Mouse (Mus musculus): ENCODE results near the gene Tardbp. TPM values are rescaled to one million over a fixed set of nuclear protein-coding genes. Genes with fewer than 3 reads are reported as not detected.

Gene Tardbp
- total RNA-seq (2012; rRNA removed) (209 and 211 TPM in 2 replicates), polyA plus RNA-seq (2012; ENCODE audit: insufficient read depth in 1 of 2, insufficient read length in 2 of 2, low read depth in 1 of 2, low replicate concordance in 2 of 2, missing spikeins in 1 of 2) (100 to 1,000 TPM in 1 of 2 experiments, not detected in 1; 455 TPM)

- no peaks in the 10 kb centered on the region for H3K9me3 ChIP-seq (replicated peaks; ENCODE audit: insufficient read depth, low read length)
- H3K27me3 ChIP-seq (ENCODE audit: control insufficient read depth in 1 of 2, insufficient read depth in 2 of 2, low read length in 2 of 2), result no peaks in the 10 kb centered on the region
- H3K79me2 ChIP-seq (ENCODE audit: control insufficient read depth, insufficient read depth, low read length, poor library complexity), result peaks cover 43% of the 10 kb centered on the region
- peak within 1 kb of the TSS; percentile 100 for H3K9ac ChIP-seq (ENCODE audit: control insufficient read depth, low read depth, low read length, poor library complexity, severe bottlenecking)
- peak within 1 kb of the TSS; percentile 78 to 93 for H3K4me3 ChIP-seq (ENCODE audit: control insufficient read depth in 1 of 2, insufficient read depth in 1 of 2, low read depth in 2 of 2, low read length in 2 of 2)
- H3K36me3 ChIP-seq (ENCODE audit: control insufficient read depth in 1 of 2, insufficient read depth in 2 of 2, low read length in 2 of 2), result peaks cover 26 to 39% of the 10 kb centered on the region in 2 experiments
- H3K27ac ChIP-seq (ENCODE audit: control insufficient read depth, low read depth, low read length), result peak within 1 kb of the TSS; percentile 89
- DNase-seq (ENCODE audit: low read depth, low spot score), result peak; percentile 97
- peaks cover 2 to 29% of the 10 kb centered on the region in 2 experiments for H3K4me1 ChIP-seq (ENCODE audit: control insufficient read depth in 1 of 2, insufficient read depth in 2 of 2, low read length in 2 of 2)
- TF ChIP-seq EP300 (IDR thresholded peaks at IDR 0.05; ENCODE audit: low read depth in 1 of 2, low read length in 2 of 2) (peak in 1 of 2 experiments; percentile 4; a peak in 1 of 4 replicates), TBP (IDR thresholded peaks at IDR 0.05; ENCODE audit: low read depth, low read length) (peak; percentile 88), POLR2AphosphoS5 (IDR thresholded peaks at IDR 0.05; ENCODE audit: borderline replicate concordance, low read depth, low read length) (peak; percentile 46; the same call in 1 of the 2 replicates), CTCF (IDR thresholded peaks at IDR 0.05 in 2 of 3, conservative IDR thresholded peaks at IDR 0.05 in 1 of 3; ENCODE audit: control insufficient read depth in 1 of 3, insufficient read depth in 1 of 3, low read depth in 2 of 3, low read length in 3 of 3, poor library complexity in 1 of 3, severe bottlenecking in 1 of 3) (no peak), MAFK (IDR thresholded peaks at IDR 0.05; ENCODE audit: borderline replicate concordance, low read depth, low read length) (no peak), KAT2A (conservative IDR thresholded peaks at IDR 0.05; ENCODE audit: low read depth, low read length) (peak; percentile 64; the same call in 1 of the 2 replicates), ELF1 (IDR thresholded peaks at IDR 0.05; ENCODE audit: low read depth, low read length) (peak; percentile 84), USF2 (IDR thresholded peaks at IDR 0.05; ENCODE audit: borderline replicate concordance in 1 of 2, insufficient read depth in 1 of 2, low read depth in 1 of 2, low read length in 2 of 2) (no peak), MYC (IDR thresholded peaks at IDR 0.05; ENCODE audit: low read depth, low read length) (no peak), MYB (IDR thresholded peaks at IDR 0.05; ENCODE audit: low read depth, low read length) (peak; percentile 76), ZMIZ1 (IDR thresholded peaks at IDR 0.05; ENCODE audit: low read depth, low read length) (0 out of 2 replicates have a peak, but pooled peaks have one; percentile 22), HCFC1 (IDR thresholded peaks at IDR 0.05; ENCODE audit: low read depth, low read length) (peak; percentile 88), NELFE (IDR thresholded peaks at IDR 0.05; ENCODE audit: low read depth, low read length) (peak; percentile 88), BHLHE40 (IDR thresholded peaks at IDR 0.05; ENCODE audit: borderline replicate concordance, low read depth, low read length) (no peak), NRF1 (IDR thresholded peaks at IDR 0.05; ENCODE audit: insufficient read depth, low read depth, low read length, poor library complexity, severe bottlenecking) (peak; percentile 76), MAX (IDR thresholded peaks at IDR 0.05; ENCODE audit: low read length) (no peak), CHD2 (IDR thresholded peaks at IDR 0.05; ENCODE audit: low read length) (peak; percentile 90), MAZ (IDR thresholded peaks at IDR 0.05; ENCODE audit: low read depth, low read length) (peak; percentile 78; the same call in 1 of the 2 replicates), MEF2A (IDR thresholded peaks at IDR 0.05; ENCODE audit: extremely low read depth, insufficient replicate concordance, low read depth, low read length, poor library complexity, severe bottlenecking) (no peak), GATA1 (IDR thresholded peaks at IDR 0.05; ENCODE audit: low read depth, low read length) (no peak), ZKSCAN1 (IDR thresholded peaks at IDR 0.05; ENCODE audit: low read depth, low read length) (no peak), TAL1 (IDR thresholded peaks at IDR 0.05; ENCODE audit: low read length) (no peak), ZC3H11A (IDR thresholded peaks at IDR 0.05; ENCODE audit: low read depth, low read length) (no peak), E2F4 (IDR thresholded peaks at IDR 0.05; ENCODE audit: borderline replicate concordance, low read depth, low read length) (peak; percentile 73), UBTF (IDR thresholded peaks at IDR 0.05; ENCODE audit: borderline replicate concordance, insufficient read depth, low read depth, low read length) (no peak), ETS1 (IDR thresholded peaks at IDR 0.05; ENCODE audit: low read depth, low read length) (no peak), MXI1 (IDR thresholded peaks at IDR 0.05; ENCODE audit: low read depth, low read length) (no peak), TCF12 (IDR thresholded peaks at IDR 0.05; ENCODE audit: low read depth, low read length) (peak; percentile 55), RCOR1 (IDR thresholded peaks at IDR 0.05; ENCODE audit: low read depth, low read length) (no peak), SIN3A (IDR thresholded peaks at IDR 0.05; ENCODE audit: low read length) (peak; percentile 85), JUND (IDR thresholded peaks at IDR 0.05; ENCODE audit: low read depth, low read length) (no peak), RAD21 (IDR thresholded peaks at IDR 0.05; ENCODE audit: low read depth, low read length) (no peak), GABPA (IDR thresholded peaks at IDR 0.05; ENCODE audit: low read depth, low read length) (no peak), USF1 (IDR thresholded peaks at IDR 0.05; ENCODE audit: low read depth, low read length) (no peak), POLR2AphosphoS2 (IDR thresholded peaks at IDR 0.05; ENCODE audit: low read length) (peak; percentile 75; the same call in 1 of the 2 replicates), ZNF384 (IDR thresholded peaks at IDR 0.05; ENCODE audit: low read depth, low read length) (no peak)
These were observed at the start of gene Tardbp for GRCm38 (mm10) chr4:148626623-148627185. Tardbp (minus strand) TSS chr4:148627019.

All from MEL (cell line).